Mouse (Mus musculus): ENCODE data around the gene Slco4c1.

DNA sequence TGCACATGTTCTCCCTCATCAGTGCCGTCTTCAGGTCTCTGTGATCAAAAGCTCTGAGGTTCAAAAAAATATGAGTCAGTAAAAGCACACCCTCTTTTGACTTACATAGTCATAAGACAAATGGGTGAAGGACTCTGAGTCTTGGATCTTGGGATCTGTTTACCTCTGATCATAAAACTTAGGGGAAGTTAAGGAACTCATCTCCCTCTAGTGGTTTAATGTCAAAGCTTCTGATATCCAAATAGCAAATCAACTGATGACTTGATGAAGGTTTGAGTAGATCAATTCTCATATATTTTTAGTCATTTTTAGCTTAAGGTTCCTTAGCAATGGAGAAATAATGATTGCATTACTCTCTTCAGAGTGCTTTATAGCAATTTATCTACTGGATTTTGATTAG is 82.7 kb downstream of the Slco4c1 start:
- TF ChIP-seq CTCF (IDR thresholded peaks at IDR 0.05; ENCODE audit: borderline replicate concordance, insufficient read depth, low read depth, low read length), result no peak
- no peak for TF ChIP-seq POLR2A (IDR thresholded peaks at IDR 0.05; ENCODE audit: borderline replicate concordance, insufficient read depth, low read length)

All from cerebellum, adult 2 months (tissue).